Mouse (Mus musculus) embryo, embryonic 9.5 days (tissue): ENCODE results near the gene Dtd1.

Experiments used
- DNase-seq: peaks from one replicate; pipeline ENCODE4 v3.0.0-alpha.2; 2017; ENCODE audit errors: extremely low spot score

Gene Dtd1

GRCm38 (mm10) chr2:144640101-144640500, 40.4 kb downstream of the Dtd1 start:
- DNase-seq: no peak

- no peak for DNase-seq
Observed at GRCm38 (mm10) chr2:144641991-144642390, 42.3 kb downstream of the Dtd1 start.

- DNase-seq: no peak
Observed at GRCm38 (mm10) chr2:144646360-144646759, 46.7 kb downstream of the Dtd1 start.

DNA sequence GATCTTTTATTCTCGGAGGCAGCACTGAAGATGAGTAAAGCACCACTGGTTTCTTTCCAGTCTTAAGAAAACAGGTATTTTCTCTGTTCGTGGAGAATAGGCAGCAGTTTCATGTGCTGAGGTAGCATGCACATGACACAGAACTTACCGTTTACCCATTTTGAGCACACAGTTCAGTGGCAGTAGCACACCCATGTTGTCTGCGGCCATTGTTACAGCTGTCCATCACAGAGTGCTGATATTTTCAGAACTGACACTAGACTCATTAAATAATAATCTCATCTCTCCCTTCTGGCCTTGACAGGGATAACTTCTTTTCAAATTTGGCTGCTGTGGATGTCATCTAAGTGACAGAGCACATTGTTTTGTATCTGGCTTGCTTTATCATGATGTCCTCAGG, 47.5 kb downstream of the Dtd1 start:
- no peak for DNase-seq

DNA sequence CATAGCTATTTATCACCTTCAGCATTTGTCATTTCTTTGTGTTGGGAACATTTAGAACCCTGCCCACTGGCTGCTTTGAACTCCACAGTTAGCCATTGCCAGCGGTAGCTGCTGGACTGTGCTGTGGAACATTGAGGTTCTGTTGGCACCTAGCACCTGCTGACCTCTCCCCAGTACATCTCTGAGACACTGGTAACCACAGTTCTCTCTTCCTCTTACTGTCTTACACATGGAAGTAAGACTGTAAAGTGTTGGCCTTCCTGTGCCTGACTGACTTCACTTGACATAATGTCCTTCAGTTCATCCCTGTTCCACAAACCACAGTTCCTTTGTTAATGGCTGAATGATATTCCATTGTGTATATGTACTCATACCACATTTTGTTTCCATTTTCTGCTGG, 50.3 kb downstream of the Dtd1 start:
- DNase-seq: no peak

DNA sequence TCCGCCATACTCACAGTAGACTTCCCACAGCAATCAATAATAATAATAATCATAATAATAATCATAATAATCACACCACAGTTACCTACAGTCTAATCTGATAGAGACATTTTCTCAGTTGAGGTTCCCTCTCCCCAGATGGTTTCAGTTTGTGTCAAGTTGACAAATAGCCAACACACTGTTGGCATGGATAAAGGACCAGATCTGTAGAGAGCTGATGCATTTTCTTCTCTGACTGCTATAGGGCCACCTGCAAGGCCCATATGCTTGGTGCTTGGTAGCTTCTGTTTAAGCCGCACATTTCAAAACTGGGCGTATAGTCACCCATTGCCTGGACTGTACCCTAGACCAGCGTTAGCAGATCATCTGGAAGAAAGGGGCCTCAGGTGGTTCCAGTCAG, 53.1 kb downstream of the Dtd1 start:
- DNase-seq: no peak

DNA sequence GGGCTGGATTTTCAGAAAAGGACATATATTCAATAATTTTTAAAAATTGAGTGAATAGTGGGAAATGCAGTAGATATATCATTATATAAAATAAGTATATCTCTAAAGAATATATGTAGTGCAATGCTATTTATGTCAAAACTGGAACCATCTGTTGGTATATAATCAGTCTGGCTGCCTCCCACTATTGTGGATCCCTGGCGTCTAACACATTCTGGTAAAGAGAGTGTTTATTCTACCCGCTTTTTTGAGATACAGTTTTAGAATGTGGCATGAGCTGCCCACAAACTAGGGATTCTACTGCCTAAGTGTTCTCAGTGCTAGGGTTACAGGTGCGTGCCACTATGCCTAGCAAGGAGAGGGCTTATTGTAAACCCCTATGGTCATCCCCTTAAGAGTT, 55.6 kb downstream of the Dtd1 start:
- DNase-seq: no peak

GRCm38 (mm10) chr2:144668507-144668906, 68.8 kb downstream of the Dtd1 start:
- DNase-seq: no peak

DNA sequence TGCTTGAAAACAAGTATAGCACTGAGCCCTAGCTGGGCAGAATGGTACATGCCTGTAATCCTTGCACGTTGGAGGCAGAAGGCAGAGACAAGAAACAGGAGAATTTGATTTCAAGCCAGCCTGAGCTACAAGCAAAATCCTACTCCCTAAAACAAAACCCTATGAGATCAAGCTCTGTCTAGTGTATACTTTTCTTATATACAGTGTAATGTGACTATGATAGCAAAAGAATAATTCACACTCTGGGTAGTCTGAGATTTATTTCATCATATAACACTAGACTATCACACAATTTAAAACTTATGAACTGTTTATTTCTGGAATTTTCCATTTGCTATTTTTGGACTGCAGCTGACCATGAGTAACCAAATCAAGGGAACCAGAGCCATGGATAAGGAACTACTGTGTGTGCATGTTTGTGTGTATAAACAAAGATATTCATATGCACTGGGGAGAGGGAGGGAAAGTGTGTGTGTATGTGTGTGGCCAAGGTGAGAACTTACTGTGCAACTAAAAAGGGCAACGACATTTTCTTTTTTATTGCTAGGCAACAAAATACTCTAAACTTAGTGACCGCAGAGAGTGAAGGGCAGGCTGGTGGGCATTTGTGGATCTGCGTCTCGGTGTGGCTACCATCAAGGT, 70.7 kb downstream of the Dtd1 start:
- DNase-seq: no peak

DNA sequence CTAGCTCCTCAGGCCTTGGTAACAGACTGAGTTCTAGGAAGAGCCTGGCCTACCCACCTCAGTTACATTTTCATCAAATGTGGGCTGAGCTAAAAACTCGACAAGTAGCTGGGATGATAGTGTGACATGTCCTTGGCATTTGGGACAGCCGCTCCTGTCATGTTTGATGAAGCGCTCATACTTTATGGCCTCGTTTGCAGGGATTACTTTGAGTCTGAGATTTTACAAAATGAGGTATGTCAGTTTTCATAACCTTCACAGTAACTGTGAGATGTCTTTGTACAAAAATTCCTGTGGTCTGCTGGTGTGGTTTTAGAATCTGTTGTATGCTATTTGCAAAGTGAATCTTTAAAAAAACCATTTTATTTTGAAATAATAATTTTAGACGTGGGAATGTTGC, 72.7 kb downstream of the Dtd1 start:
- no peak for DNase-seq

DNA sequence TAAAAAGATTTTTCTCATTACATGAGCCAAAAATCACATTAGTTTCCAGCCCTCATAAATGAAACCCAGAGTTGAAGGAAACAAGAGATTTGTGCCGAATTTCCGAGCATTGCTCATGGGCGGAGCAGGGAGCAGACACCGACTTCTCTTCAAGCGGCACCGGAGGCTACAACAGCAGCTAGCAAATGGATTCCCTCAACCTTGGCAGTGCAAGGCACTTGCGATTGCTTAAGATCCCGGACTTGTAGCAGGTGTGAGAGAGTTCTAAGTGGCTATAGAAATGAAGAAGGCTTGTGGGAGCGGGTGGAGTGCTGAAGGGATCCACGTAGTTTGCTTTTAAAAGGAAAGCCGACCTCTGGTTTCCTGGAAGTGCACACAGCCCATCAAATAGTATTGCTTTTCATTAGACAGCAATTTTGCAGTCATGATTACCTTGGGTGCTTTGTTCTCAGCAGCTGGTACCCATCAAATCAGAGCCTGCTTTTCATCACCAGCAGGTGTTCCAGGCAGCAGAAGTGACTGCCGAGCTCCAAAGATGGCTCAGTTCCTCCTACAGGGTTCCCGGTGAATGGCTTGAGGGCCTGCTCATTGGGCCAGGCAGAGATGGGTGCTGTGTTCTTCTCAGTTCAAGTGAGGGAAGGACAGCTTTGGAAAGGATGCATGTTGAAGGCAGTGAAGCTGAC, 77.0 kb downstream of the Dtd1 start:
- no peak for DNase-seq

DNA sequence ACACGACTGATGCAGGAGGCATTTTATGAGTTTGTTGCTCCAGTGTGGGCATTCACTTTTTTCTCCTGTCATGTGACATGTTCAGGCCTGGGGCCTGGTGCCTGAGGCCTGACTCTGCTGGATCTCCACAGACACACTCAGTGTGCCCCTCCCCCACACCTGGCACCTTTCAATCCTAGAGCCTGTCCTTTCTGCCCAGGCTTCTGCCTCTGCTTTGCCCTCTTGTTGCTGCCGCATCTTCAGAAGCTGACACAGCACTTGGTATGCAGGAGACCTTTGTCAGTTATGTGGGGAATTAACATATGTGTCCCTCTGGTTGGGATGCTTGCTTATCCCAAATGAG, 77.5 kb downstream of the Dtd1 start:
- no peak for DNase-seq

DNA sequence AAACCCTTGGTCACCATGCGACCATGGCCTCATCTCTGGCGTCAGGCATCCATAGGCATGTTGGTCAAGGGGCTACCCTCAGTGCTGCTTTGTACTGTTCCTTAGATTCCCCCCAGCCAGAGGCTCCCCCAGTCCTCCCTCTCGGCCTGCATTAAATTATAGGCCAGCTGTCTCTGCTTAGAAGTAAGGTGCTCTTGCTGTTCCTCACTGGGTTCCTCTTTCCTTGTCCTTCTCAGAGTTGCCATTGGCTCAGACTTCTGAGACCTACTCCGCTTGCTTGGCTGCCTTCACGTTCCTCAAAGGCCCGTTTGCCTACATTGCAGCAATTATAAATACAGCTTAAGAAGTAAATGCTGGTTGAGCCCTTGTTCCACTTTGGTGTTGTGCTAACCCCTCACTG, 79.1 kb downstream of the Dtd1 start:
- DNase-seq: no peak

DNA sequence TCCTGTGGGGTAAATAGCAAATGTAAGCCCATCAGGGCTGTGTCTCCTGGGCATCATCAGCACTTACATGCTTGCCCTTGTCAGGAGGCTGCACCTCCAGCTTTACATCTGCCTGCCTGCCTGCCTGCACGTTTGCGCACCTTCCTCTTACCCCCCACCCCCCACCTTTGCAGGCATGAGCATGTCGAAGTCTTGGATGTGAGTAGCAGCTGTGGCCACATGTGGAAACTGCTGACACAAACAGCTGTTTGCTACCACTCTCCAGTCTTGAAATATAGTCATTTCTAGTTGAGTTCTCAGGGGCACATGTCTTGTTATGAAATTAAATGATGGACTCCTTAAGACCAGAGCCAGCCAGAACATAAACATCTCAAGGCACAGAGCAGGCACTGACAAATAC, 79.7 kb downstream of the Dtd1 start:
- no peak for DNase-seq

- no peak for DNase-seq
Observed at GRCm38 (mm10) chr2:144692219-144692732, 92.6 kb downstream of the Dtd1 start.

DNA sequence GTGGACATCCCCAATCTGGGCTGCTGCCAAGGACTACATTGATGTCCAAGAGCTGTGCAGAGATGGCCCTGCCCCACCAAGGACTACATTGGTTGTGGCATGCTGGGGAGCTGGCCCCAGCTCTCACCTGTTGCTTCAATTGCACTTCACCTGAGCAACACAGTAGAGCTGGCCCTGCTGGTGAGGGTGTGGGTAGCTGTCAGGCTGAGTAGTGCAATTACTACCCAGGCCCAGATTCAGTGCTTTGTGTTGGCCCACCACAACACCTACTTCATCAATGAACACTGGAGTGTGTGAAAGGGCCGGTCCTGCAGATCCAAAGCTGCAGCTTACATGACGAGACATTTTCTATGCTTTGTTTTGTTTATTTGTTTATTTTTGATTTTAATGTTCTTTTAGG, 93.1 kb downstream of the Dtd1 start:
- no peak for DNase-seq

GRCm38 (mm10) chr2:144694923-144695322, 95.2 kb downstream of the Dtd1 start:
- no peak for DNase-seq

- DNase-seq: no peak
Observed at GRCm38 (mm10) chr2:144698046-144698445, 98.3 kb downstream of the Dtd1 start.

- no peak for DNase-seq
Observed at GRCm38 (mm10) chr2:144700608-144701007, 100.9 kb downstream of the Dtd1 start.

DNA sequence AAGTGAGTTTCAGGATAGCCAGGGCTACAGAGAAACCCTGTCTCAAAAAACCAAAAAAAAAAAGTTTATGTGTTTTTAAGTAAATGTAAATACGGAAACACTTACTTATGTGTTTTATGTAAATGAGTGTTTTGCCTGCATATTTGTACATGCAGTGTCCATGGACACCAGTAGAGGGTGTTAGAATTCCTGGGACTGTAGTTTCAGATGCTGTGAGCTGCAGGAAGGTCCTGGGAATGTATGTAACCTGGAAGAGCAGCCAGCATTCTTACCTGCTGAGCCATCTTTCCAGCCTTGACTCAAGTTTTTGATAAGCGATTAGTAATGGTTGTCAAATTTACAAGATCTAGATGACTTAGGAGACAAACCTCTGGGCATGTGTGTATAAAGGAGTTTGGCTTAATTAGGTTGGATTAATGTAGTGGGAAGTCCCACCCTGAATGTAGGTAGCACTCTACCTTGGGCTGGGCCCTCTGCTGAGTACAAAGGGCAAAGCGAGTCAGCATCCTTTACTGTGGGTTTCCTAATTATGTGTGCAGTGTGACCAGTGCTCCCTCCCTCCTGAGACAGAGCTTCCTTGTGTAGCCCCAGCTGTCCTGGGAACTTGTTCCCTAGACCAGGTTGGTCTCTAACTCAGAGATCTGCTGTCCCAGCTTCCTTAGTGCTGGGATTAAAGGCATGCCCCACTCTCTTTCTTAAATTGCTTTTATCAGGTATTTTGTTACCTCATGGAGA, 101.9 kb downstream of the Dtd1 start:
- no peak for DNase-seq

GRCm38 (mm10) chr2:144709285-144709684, 109.6 kb downstream of the Dtd1 start:
- no peak for DNase-seq

DNA sequence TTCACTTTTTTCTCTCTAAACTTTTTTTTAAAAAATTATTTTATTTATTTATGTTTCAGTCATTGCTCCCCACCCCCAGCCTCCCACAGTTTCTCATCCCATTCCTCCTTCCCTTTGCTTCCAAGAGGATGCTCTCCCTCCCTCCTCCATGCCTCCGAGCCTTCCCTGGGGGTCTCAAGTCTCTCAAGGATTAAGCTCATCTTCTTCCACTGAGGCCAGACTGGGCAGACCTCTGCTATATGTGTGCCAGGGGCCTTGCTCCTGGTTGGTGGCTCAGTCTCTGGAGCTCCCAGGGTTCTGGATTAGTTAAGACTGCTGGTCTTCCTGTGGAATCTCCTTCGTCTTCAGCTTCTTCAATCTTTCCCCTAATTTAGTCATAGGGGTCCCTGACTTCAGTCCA, 110.0 kb downstream of the Dtd1 start:
- DNase-seq: no peak

- DNase-seq: no peak
Observed at GRCm38 (mm10) chr2:144714596-144714995, 114.9 kb downstream of the Dtd1 start.
